Mouse (Mus musculus): Measurements from ENCODE around the gene Tmem179. TPM values are rescaled to one million over a fixed set of nuclear protein-coding genes. Genes with fewer than 3 reads are reported as not detected.
A peak's percentile ranks its signal among the peaks of the same experiment; 100 is the strongest.

Tmem179 gene
- total and polyA plus RNA-seq, 3 experiments: not detected

DNA sequence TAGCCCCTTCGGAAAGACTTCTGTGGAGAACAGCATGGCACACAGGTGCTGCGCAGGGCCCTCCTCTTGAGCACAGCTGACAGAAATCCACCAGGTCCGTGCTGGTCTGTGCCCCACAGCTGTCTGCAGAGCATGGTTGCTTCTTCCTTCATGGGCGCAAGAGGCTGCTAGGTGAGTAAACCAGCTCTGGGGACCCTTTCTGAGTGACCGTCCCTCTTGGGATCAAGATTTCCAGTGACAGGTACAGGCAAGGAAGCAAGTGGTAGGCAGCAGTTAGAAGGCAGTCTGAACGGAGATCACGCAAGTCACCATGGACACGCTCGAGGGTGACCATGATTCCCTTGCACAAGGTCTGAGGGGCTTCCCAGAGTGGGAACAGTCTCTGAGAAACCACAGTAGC, 27.0 kb downstream of the Tmem179 start:
- H3K27me3 ChIP-seq (replicated peaks): peaks cover 75% of the 10 kb centered on the region
- H3K4me1 ChIP-seq (ENCODE audit: control insufficient read depth in 1 of 2, insufficient read depth in 2 of 2): no peaks in the 10 kb centered on the region; a peak in 1 of 4 replicates
- H3K9ac ChIP-seq (ENCODE audit: insufficient read depth, low read depth): no peak overlapping the region
- H3K9me3 ChIP-seq (replicated peaks; ENCODE audit: low read length): no peaks in the 10 kb centered on the region
- no peak overlapping the region for H3K27ac ChIP-seq (ENCODE audit: insufficient read depth, low read depth)
- dilution Hi-C loops (cut with MboI; ENCODE audit: extremely low pct_ligation_motif_present, extremely low pct_unique_long_range_greater_than_20kb, low sequenced_read_pairs): no loop called here
- no peaks in the 10 kb centered on the region for H3K79me2 ChIP-seq (replicated peaks; ENCODE audit: control insufficient read depth, extremely low read depth, insufficient read depth, poor library complexity, severe bottlenecking)
- H3K36me3 ChIP-seq (replicated peaks in 1 of 2; ENCODE audit: control insufficient read depth in 1 of 2, insufficient read depth in 1 of 2, low read length in 1 of 2): no peaks in the 10 kb centered on the region
- no peak for TF ChIP-seq EP300 (IDR thresholded peaks at IDR 0.05; ENCODE audit: low read length)
- TF ChIP-seq ZMIZ1 (IDR thresholded peaks at IDR 0.05; ENCODE audit: low read depth, low read length): no peak
- TF ChIP-seq JUN (IDR thresholded peaks at IDR 0.05; ENCODE audit: insufficient read depth, low read depth, low read length): no peak
- no peak for TF ChIP-seq MAX (IDR thresholded peaks at IDR 0.05; ENCODE audit: low read length)
- TF ChIP-seq MEF2A (IDR thresholded peaks at IDR 0.05; ENCODE audit: borderline replicate concordance, low read depth, low read length): no peak
- no peak for TF ChIP-seq SMC3 (IDR thresholded peaks at IDR 0.05; ENCODE audit: low read depth, low read length)
- no peak for TF ChIP-seq KAT2A (IDR thresholded peaks at IDR 0.05; ENCODE audit: insufficient replicate concordance, low read length)
- TF ChIP-seq POLR2A (IDR thresholded peaks at IDR 0.05; ENCODE audit: low read depth, low read length): no peak
- TF ChIP-seq GABPA (IDR thresholded peaks at IDR 0.05; ENCODE audit: insufficient replicate concordance, low read depth, low read length): no peak
- TF ChIP-seq CHD2 (IDR thresholded peaks at IDR 0.05; ENCODE audit: low read length): no peak
- no peak for DNase-seq (ENCODE audit: extremely low read depth)
- H3K4me3 ChIP-seq (replicated peaks in 1 of 3; ENCODE audit: low read depth in 2 of 3, low read length in 2 of 3, poor library complexity in 1 of 3): no peak overlapping the region
- no peak overlapping the region for H3K4me2 ChIP-seq (ENCODE audit: insufficient read depth, low read depth, poor library complexity, severe bottlenecking)
- in situ Hi-C loops (cut with MboI; ENCODE audit: low pct_ligation_motif_present, low pct_unique_long_range_greater_than_20kb, low sequenced_read_pairs): no loop called here

DNA sequence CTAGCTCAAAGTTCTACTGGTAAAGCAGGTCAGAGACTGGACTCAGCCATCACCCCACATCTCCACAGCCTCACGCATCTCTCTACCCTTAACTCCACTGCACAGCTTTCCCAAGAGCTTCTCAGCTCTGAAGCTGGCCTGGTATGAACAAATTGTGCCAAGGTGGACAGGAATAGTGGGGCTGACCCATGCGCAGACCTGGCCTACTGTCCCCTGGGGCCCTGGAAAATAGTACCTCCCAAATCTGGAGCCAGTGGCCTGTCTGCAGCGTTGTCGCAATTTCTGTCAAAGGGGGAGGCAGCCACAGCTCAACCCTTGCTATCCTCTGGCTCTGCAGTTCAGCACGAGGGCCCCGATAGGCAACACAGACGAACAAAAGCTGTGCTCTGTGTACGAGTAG, 27.4 kb downstream of the Tmem179 start, which contains the start of gene A530016L24Rik:
Gene A530016L24Rik, plus strand, starts transcription at position 315 of the 400 bp plus-strand sequence.
- Histone ChIP-seq H3K36me3 (replicated peaks in 1 of 2; ENCODE audit: control insufficient read depth in 1 of 2, insufficient read depth in 1 of 2, low read length in 1 of 2) (no peaks in the 10 kb centered on the region), H3K4me2 (ENCODE audit: insufficient read depth, low read depth, poor library complexity, severe bottlenecking) (no peak within 1 kb of the TSS), H3K9me3 (replicated peaks; ENCODE audit: low read length) (no peaks in the 10 kb centered on the region), H3K4me1 (ENCODE audit: control insufficient read depth in 1 of 2, insufficient read depth in 2 of 2) (no peaks in the 10 kb centered on the region; a peak in 1 of 4 replicates), H3K9ac (ENCODE audit: insufficient read depth, low read depth) (no peak within 1 kb of the TSS), H3K27ac (ENCODE audit: insufficient read depth, low read depth) (no peak within 1 kb of the TSS), H3K27me3 (replicated peaks) (peaks cover 73% of the 10 kb centered on the region), H3K4me3 (replicated peaks in 1 of 3; ENCODE audit: low read depth in 2 of 3, low read length in 2 of 3, poor library complexity in 1 of 3) (no peak within 1 kb of the TSS), H3K79me2 (replicated peaks; ENCODE audit: control insufficient read depth, extremely low read depth, insufficient read depth, poor library complexity, severe bottlenecking) (no peaks in the 10 kb centered on the region)
- no peak for DNase-seq (ENCODE audit: extremely low read depth)
- dilution Hi-C loops (cut with MboI; ENCODE audit: extremely low pct_ligation_motif_present, extremely low pct_unique_long_range_greater_than_20kb, low sequenced_read_pairs) (no loop called here), in situ Hi-C loops (cut with MboI; ENCODE audit: low pct_ligation_motif_present, low pct_unique_long_range_greater_than_20kb, low sequenced_read_pairs) (no loop called here)
- TF ChIP-seq MAZ (IDR thresholded peaks at IDR 0.05; ENCODE audit: low read depth, low read length) (no peak), PAX5 (IDR thresholded peaks at IDR 0.05; ENCODE audit: low read length) (no peak), KAT2A (IDR thresholded peaks at IDR 0.05; ENCODE audit: insufficient replicate concordance, low read length) (no peak)

DNA sequence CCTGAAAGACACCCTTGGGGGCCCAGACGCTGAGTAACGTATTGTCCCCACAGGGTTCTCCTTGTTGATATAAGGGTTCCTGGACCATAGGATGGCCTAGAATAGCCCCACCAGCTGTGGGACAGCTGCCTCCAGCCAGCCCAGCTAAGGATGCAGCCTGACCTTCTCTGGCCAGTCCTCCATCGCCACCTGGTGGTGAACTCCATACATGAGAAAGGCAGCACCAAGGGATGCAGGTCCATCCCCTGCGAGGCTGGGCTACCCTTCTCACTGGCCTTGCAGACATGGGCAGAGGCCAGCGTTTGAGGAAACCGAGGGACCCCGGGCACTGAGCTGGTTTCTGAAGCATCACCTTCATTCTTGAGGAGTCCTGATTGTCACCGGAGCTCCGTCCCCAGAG, 42.8 kb downstream of the Tmem179 start:
- Histone ChIP-seq H3K4me3 (replicated peaks in 1 of 3; ENCODE audit: low read depth in 2 of 3, low read length in 2 of 3, poor library complexity in 1 of 3) (no peak overlapping the region), H3K9ac (ENCODE audit: insufficient read depth, low read depth) (no peak overlapping the region), H3K27me3 (replicated peaks) (peaks cover 94% of the 10 kb centered on the region), H3K79me2 (replicated peaks; ENCODE audit: control insufficient read depth, extremely low read depth, insufficient read depth, poor library complexity, severe bottlenecking) (no peaks in the 10 kb centered on the region), H3K9me3 (replicated peaks; ENCODE audit: low read length) (peaks cover 5% of the 10 kb centered on the region), H3K36me3 (replicated peaks in 1 of 2; ENCODE audit: control insufficient read depth in 1 of 2, insufficient read depth in 1 of 2, low read length in 1 of 2) (no peaks in the 10 kb centered on the region), H3K4me1 (ENCODE audit: control insufficient read depth in 1 of 2, insufficient read depth in 2 of 2) (peaks cover 3 to 4% of the 10 kb centered on the region in 2 experiments; a peak in 1 of 4 replicates), H3K27ac (ENCODE audit: insufficient read depth, low read depth) (no peak overlapping the region), H3K4me2 (ENCODE audit: insufficient read depth, low read depth, poor library complexity, severe bottlenecking) (no peak overlapping the region)
- peak; percentile 43 for DNase-seq (ENCODE audit: extremely low read depth)
- TF ChIP-seq JUND (conservative IDR thresholded peaks at IDR 0.05; ENCODE audit: low read depth, low read length): no peak
- TF ChIP-seq UBTF (IDR thresholded peaks at IDR 0.05; ENCODE audit: low read depth, low read length): no peak
- no peak for TF ChIP-seq BHLHE40 (IDR thresholded peaks at IDR 0.05; ENCODE audit: low read depth, low read length)
- TF ChIP-seq RAD21 (IDR thresholded peaks at IDR 0.05; ENCODE audit: low read depth, low read length): peak; percentile 90
- TF ChIP-seq KAT2A (IDR thresholded peaks at IDR 0.05; ENCODE audit: insufficient replicate concordance, low read length): no peak
- TF ChIP-seq ZMIZ1 (IDR thresholded peaks at IDR 0.05; ENCODE audit: low read depth, low read length): no peak
- no peak for TF ChIP-seq SIN3A (IDR thresholded peaks at IDR 0.05; ENCODE audit: low read length)
- peak; percentile 29; the same call in 1 of the 2 replicates for TF ChIP-seq ZC3H11A (IDR thresholded peaks at IDR 0.05; ENCODE audit: low read depth, low read length)
- TF ChIP-seq NELFE (IDR thresholded peaks at IDR 0.05; ENCODE audit: low read depth, low read length): peak; percentile 31; the same call in 1 of the 2 replicates
- no peak for TF ChIP-seq MAZ (IDR thresholded peaks at IDR 0.05; ENCODE audit: low read depth, low read length)
- TF ChIP-seq TCF12 (IDR thresholded peaks at IDR 0.05; ENCODE audit: low read depth, low read length): no peak
- no peak for TF ChIP-seq MAFK (IDR thresholded peaks at IDR 0.05; ENCODE audit: insufficient replicate concordance, low read length)
- TF ChIP-seq SMC3 (IDR thresholded peaks at IDR 0.05; ENCODE audit: low read depth, low read length): peak; percentile 83
- no peak for TF ChIP-seq ZKSCAN1 (IDR thresholded peaks at IDR 0.05; ENCODE audit: borderline replicate concordance, low read depth, low read length)
- 0 out of 2 replicates have a peak, but pooled peaks have one; percentile 13 for TF ChIP-seq NRF1 (IDR thresholded peaks at IDR 0.05; ENCODE audit: low read depth, low read length)
- TF ChIP-seq IRF4 (IDR thresholded peaks at IDR 0.05; ENCODE audit: low read depth, low read length): no peak
- no peak for TF ChIP-seq CHD1 (IDR thresholded peaks at IDR 0.05; ENCODE audit: low read depth, low read length)
- TF ChIP-seq CTCF (conservative IDR thresholded peaks at IDR 0.05 in 1 of 2, IDR thresholded peaks at IDR 0.05 in 1 of 2; ENCODE audit: low read depth in 2 of 2, low read length in 2 of 2): peak; percentile 68 to 92
- dilution Hi-C loops (cut with MboI; ENCODE audit: extremely low pct_ligation_motif_present, extremely low pct_unique_long_range_greater_than_20kb, low sequenced_read_pairs) (no loop called here), in situ Hi-C loops (cut with MboI; ENCODE audit: low pct_ligation_motif_present, low pct_unique_long_range_greater_than_20kb, low sequenced_read_pairs) (loop anchor here (10.0 kb wide), 1 partner anchor 329 kb away; the partner anchor contains the start of gene Kif26a)
